ENCODE assay signal across 8 mouse cellular contexts in the genomic region with DNA sequence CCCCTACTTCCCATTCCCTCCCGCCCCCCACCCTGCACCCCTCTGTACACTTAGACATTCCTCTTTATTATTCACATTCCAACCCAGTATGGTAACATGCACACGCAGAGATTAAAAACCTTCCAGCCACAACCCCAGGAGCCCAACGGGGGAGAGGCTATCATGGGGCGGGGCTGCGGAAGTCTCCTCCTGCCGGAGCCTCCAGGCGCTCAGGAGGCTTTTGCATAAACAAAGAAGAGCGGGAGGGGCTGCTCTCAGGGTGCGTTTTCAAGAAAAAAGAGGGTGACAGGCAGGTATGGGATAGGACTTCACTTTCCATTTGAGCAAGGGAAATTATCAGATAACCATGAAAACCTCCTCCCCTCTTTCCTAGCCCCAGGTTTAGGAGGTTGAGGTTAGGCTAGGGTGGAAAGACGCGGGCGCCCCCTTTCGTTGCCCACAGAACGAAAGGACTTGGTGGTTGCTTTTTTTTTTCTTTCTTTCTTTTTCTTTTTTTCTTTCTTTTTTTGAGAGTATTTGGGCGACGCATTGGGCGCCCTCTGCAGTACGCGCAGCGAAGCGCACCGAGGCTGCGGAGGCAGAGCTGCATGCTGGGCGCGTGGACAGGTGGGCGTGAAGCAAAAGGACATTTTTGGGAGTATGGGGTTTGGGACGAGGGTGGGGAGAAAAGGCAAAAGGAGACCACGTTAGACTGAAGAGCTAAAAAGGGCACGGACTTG. TPM values are rescaled to one million over a fixed set of nuclear protein-coding genes. Genes with fewer than 3 reads are reported as not detected.
DNase-seq lines count a peak whose midpoint lies in the region; ATAC-seq and TF ChIP-seq lines count a peak whose summit lies in the region.

No protein-coding gene starts in this region.

- WGBS in embryonic facial prominence, embryonic 15.5 days: under 1% methylated on average over 29 of the region's 29 CpGs
- 6% methylated on average over 29 of the region's 29 CpGs for WGBS in heart, postnatal 0 days
- WGBS in neural tube, embryonic 13.5 days: 2% methylated on average over 29 of the region's 29 CpGs

- peak; percentile 62 for TF ChIP-seq CTCF in heart, postnatal 0 days (IDR thresholded peaks at IDR 0.05; ENCODE audit: low read depth)

- peak overlapping the region; percentile 59 for H3K4me2 ChIP-seq in embryonic facial prominence, embryonic 15.5 days (replicated peaks)
- H3K4me2 ChIP-seq in heart, postnatal 0 days (ENCODE audit: low read depth, low read length): peak overlapping the region; percentile 80
- peak overlapping the region; percentile 53 for H3K4me2 ChIP-seq in neural tube, embryonic 13.5 days

- ATAC-seq in CD4-positive, CD25-positive, alpha-beta regulatory T cell, adult 4 months: peak; percentile 62
- ATAC-seq in embryonic facial prominence, embryonic 15.5 days (ENCODE audit: insufficient number of reproducible peaks, low FRiP score, low TSS enrichment, low read depth): peak; percentile 21; the same call in 1 of the 2 replicates
- peak; percentile 68 for ATAC-seq in heart, postnatal 0 days (ENCODE audit: insufficient read depth, low read depth)
- peak; percentile 44 for ATAC-seq in neural tube, embryonic 13.5 days (ENCODE audit: low read depth)

- no peaks in the 10 kb centered on the region for H3K9me3 ChIP-seq in embryonic facial prominence, embryonic 15.5 days (replicated peaks)
- H3K9me3 ChIP-seq in heart, postnatal 0 days (replicated peaks; ENCODE audit: control insufficient read depth, low read length): no peaks in the 10 kb centered on the region
- H3K9me3 ChIP-seq in neural tube, embryonic 13.5 days: no peaks in the 10 kb centered on the region

- H3K27me3 ChIP-seq in embryonic facial prominence, embryonic 15.5 days: peaks cover 34% of the 10 kb centered on the region
- peaks cover 10% of the 10 kb centered on the region; the same call in 1 of the 2 replicates for H3K27me3 ChIP-seq in heart, postnatal 0 days (ENCODE audit: control insufficient read depth, insufficient read depth, low read length)
- peaks cover 77% of the 10 kb centered on the region for H3K27me3 ChIP-seq in neural tube, embryonic 13.5 days

- TF ChIP-seq EP300 in heart, postnatal 0 days (IDR thresholded peaks at IDR 0.05; ENCODE audit: low read depth): peak; percentile 47; the same call in 1 of the 2 replicates

- H3K36me3 ChIP-seq in embryonic facial prominence, embryonic 15.5 days: no peaks in the 10 kb centered on the region
- H3K36me3 ChIP-seq in heart, postnatal 0 days (replicated peaks; ENCODE audit: control insufficient read depth, insufficient read depth, low read length): no peaks in the 10 kb centered on the region
- no peaks in the 10 kb centered on the region for H3K36me3 ChIP-seq in neural tube, embryonic 13.5 days

- H3K4me3 ChIP-seq in embryonic facial prominence, embryonic 15.5 days (replicated peaks): peak overlapping the region; percentile 42
- peak overlapping the region; percentile 45 for H3K4me3 ChIP-seq in heart, postnatal 0 days (ENCODE audit: low read depth, low read length)
- H3K4me3 ChIP-seq in neural tube, embryonic 13.5 days: peak overlapping the region; percentile 33

- peak; percentile 75 to 84 for DNase-seq in adrenal gland, postnatal 36 days
- DNase-seq in heart, postnatal 0 days (ENCODE audit: low spot score): peak; percentile 57
- DNase-seq in kidney, postnatal 14 days: peak; percentile 78
- peak; percentile 79 to 86 for DNase-seq in lung, adult 18-20 months
- DNase-seq in thymus, postnatal 10 days (ENCODE audit: low spot score in 2 of 2): peak; percentile 38 to 57

- H3K9ac ChIP-seq in embryonic facial prominence, embryonic 15.5 days: no peak overlapping the region
- no peak overlapping the region for H3K9ac ChIP-seq in heart, postnatal 0 days (replicated peaks; ENCODE audit: low read depth, low read length)
- H3K9ac ChIP-seq in neural tube, embryonic 13.5 days: peak overlapping the region; percentile 49

- H3K4me1 ChIP-seq in embryonic facial prominence, embryonic 15.5 days: peaks cover 12% of the 10 kb centered on the region
- peaks cover 5% of the 10 kb centered on the region for H3K4me1 ChIP-seq in heart, postnatal 0 days (ENCODE audit: control insufficient read depth, insufficient read depth)
- H3K4me1 ChIP-seq in neural tube, embryonic 13.5 days (replicated peaks): peaks cover 19% of the 10 kb centered on the region

- H3K27ac ChIP-seq in embryonic facial prominence, embryonic 15.5 days (replicated peaks): no peak overlapping the region
- no peak overlapping the region for H3K27ac ChIP-seq in heart, postnatal 0 days (ENCODE audit: low read depth)
- H3K27ac ChIP-seq in neural tube, embryonic 13.5 days (replicated peaks): no peak overlapping the region

RNA-seq across cellular contexts. Expression of a gene that starts 5.6 kb away (rescaled TPM):
- polyA plus RNA-seq in CD4-positive, CD25-positive, alpha-beta regulatory T cell, adult 4 months (2017; shearing (Covaris generic)): not detected
- 1 to 10 TPM; 1.1 to 5.7 TPM for total RNA-seq in adrenal gland, postnatal 36 days (2021)
- polyA plus RNA-seq in embryonic facial prominence, embryonic 15.5 days (2015; fragmentation: Nextera tagmentation; extraction: Ambion mirVana): 1.6 and 2.0 TPM in 2 replicates
- 17.2 TPM in 1 of 2 replicates, not detected in the other for total RNA-seq in heart, postnatal 0 days (2014; rRNA removed; ENCODE audit: low replicate concordance)
- polyA plus RNA-seq in heart, postnatal 0 days (2015; fragmentation: Nextera tagmentation; extraction: Ambion mirVana): 1.4 and 1.5 TPM in 2 replicates
- polyA plus RNA-seq in neural tube, embryonic 13.5 days (2015; fragmentation: Nextera tagmentation; extraction: Ambion mirVana): 1.1 and 2.1 TPM in 2 replicates

RNA-seq across cellular contexts. Expression of a gene that starts 8.1 kb away (rescaled TPM):
- polyA plus RNA-seq in CD4-positive, CD25-positive, alpha-beta regulatory T cell, adult 4 months (2017; shearing (Covaris generic)): under 1 TPM; 0.51 to 0.86 TPM
- 1 to 10 TPM; 1.2 to 3.8 TPM for total RNA-seq in adrenal gland, postnatal 36 days (2021)
- polyA plus RNA-seq in embryonic facial prominence, embryonic 15.5 days (2015; fragmentation: Nextera tagmentation; extraction: Ambion mirVana): 7.9 and 10.9 TPM in 2 replicates
- not detected in 2 replicates for total RNA-seq in heart, postnatal 0 days (2014; rRNA removed; ENCODE audit: low replicate concordance)
- 2.0 and 2.3 TPM in 2 replicates for polyA plus RNA-seq in heart, postnatal 0 days (2015; fragmentation: Nextera tagmentation; extraction: Ambion mirVana)
- polyA plus RNA-seq in neural tube, embryonic 13.5 days (2015; fragmentation: Nextera tagmentation; extraction: Ambion mirVana): 10.0 and 11.3 TPM in 2 replicates

RNA-seq across cellular contexts. Expression of a gene that starts 10.9 kb away (rescaled TPM):
- 10 to 100 TPM; 17.2 to 17.7 TPM for polyA plus RNA-seq in CD4-positive, CD25-positive, alpha-beta regulatory T cell, adult 4 months (2017; shearing (Covaris generic))
- 10 to 100 TPM; 15.1 to 17.8 TPM for total RNA-seq in adrenal gland, postnatal 36 days (2021)
- polyA plus RNA-seq in embryonic facial prominence, embryonic 15.5 days (2015; fragmentation: Nextera tagmentation; extraction: Ambion mirVana): 10.9 and 12.1 TPM in 2 replicates
- total RNA-seq in heart, postnatal 0 days (2014; rRNA removed; ENCODE audit: low replicate concordance): 5.4 and 5.8 TPM in 2 replicates
- 6.4 and 9.3 TPM in 2 replicates for polyA plus RNA-seq in heart, postnatal 0 days (2015; fragmentation: Nextera tagmentation; extraction: Ambion mirVana)
- 8.9 and 13.7 TPM in 2 replicates for polyA plus RNA-seq in neural tube, embryonic 13.5 days (2015; fragmentation: Nextera tagmentation; extraction: Ambion mirVana)

RNA-seq across cellular contexts. Expression of a gene that starts 16.7 kb away (rescaled TPM):
- polyA plus RNA-seq in CD4-positive, CD25-positive, alpha-beta regulatory T cell, adult 4 months (2017; shearing (Covaris generic)): not detected
- total RNA-seq in adrenal gland, postnatal 36 days (2021): 10 to 100 TPM; 30.5 to 46.0 TPM
- polyA plus RNA-seq in embryonic facial prominence, embryonic 15.5 days (2015; fragmentation: Nextera tagmentation; extraction: Ambion mirVana): 52.1 and 56.3 TPM in 2 replicates
- total RNA-seq in heart, postnatal 0 days (2014; rRNA removed; ENCODE audit: low replicate concordance): 115 and 117 TPM in 2 replicates
- 82.6 and 83.4 TPM in 2 replicates for polyA plus RNA-seq in heart, postnatal 0 days (2015; fragmentation: Nextera tagmentation; extraction: Ambion mirVana)
- polyA plus RNA-seq in neural tube, embryonic 13.5 days (2015; fragmentation: Nextera tagmentation; extraction: Ambion mirVana): 41.5 and 42.5 TPM in 2 replicates

RNA-seq across cellular contexts. Expression of a gene that starts 55.5 kb away (rescaled TPM):
- 10 to 100 TPM in 1 of 2 experiments, 1 to 10 TPM in 1; 8.3 to 13.7 TPM for polyA plus RNA-seq in CD4-positive, CD25-positive, alpha-beta regulatory T cell, adult 4 months (2017; shearing (Covaris generic))
- total RNA-seq in adrenal gland, postnatal 36 days (2021): 10 to 100 TPM; 17.4 to 29.5 TPM
- 20.0 and 24.8 TPM in 2 replicates for polyA plus RNA-seq in embryonic facial prominence, embryonic 15.5 days (2015; fragmentation: Nextera tagmentation; extraction: Ambion mirVana)
- total RNA-seq in heart, postnatal 0 days (2014; rRNA removed; ENCODE audit: low replicate concordance): 3.8 and 5.3 TPM in 2 replicates
- polyA plus RNA-seq in heart, postnatal 0 days (2015; fragmentation: Nextera tagmentation; extraction: Ambion mirVana): 5.8 and 6.4 TPM in 2 replicates
- 33.4 and 33.7 TPM in 2 replicates for polyA plus RNA-seq in neural tube, embryonic 13.5 days (2015; fragmentation: Nextera tagmentation; extraction: Ambion mirVana)
